Mouse (Mus musculus): ENCODE measurements at regions not wholly inside any gene's neighbourhood (a gene's known extent, or its start where the extent isn't known, plus 50 kb on each side); places are given as distances from the start of the nearest gene placed in this dataset.

- TF ChIP-seq CTCF (IDR thresholded peaks at IDR 0.05; ENCODE audit: low read depth) (no peak), EP300 (optimal IDR thresholded peaks at IDR 0.05) (no peak)
Measured at GRCm38 (mm10) chr10:11780302-11780701, 437.1 kb downstream of the Epm2a start.

All from stomach, postnatal 0 days (tissue).